Mouse (Mus musculus) stomach, postnatal 0 days (tissue): Measurements from ENCODE around the gene 1700088E04Rik.

ENCODE experiments used
- CTCF ChIP-seq: IDR thresholded peaks from 2 replicates; pipeline ENCODE4 v1.5.1; 2016; ENCODE audit warnings: antibody characterized with exemption, low read depth, mild to moderate bottlenecking, moderate library complexity
- EP300 ChIP-seq: optimal IDR thresholded peaks from 2 replicates; pipeline ENCODE3; 2016; ENCODE audit warnings: antibody characterized with exemption

DNA sequence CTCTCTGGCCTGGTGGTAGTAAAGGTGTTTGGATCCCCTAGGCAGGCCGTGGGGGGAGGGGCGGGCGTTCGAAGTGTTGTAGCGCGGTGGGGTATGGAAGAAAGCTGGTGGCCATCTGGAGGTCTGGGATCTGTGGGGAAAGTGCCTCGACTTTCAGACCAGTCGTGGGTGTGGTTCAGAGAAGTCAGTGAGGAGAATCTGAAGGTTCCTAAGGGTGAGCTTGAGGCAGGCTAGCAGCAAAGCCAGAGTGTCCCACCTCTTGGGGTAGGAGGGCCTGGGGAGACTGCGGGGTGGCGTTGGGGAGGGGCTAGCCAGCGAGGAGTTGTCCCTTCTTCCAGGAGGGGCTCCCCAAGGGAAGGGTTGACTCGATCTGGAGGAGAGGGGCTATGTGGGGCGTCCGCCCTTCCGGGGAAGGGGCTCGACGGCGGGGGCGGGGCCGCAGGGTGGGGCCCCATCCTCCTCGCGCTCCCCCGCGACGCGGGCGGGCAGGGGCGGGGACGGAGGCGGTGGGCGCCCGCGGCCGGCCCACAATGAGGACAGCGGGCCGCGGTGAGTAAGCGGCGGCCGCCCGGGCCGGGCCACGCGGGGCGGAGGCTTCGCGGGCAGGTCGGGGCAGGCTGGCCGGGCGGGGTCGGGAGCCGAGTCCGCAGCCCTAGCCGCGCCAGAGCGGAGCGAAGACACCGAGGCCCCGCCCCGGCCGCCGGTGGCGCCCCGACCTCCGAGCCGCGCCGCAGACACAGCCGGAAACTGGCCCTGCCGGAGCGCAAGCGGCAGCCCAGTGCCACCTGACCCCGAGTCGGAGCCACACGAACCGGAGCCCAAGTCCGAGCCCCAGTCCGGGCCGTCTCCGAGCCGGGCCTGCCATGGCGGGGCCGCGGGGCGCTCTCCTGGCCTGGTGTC is 32.4 kb downstream of the 1700088E04Rik start, which contains the start of gene Micall1:
- TF ChIP-seq CTCF (no peak), EP300 (no peak)
